Mouse (Mus musculus): ENCODE results near the gene Zmynd8. TPM values are rescaled to one million over a fixed set of nuclear protein-coding genes. Genes with fewer than 3 reads are reported as not detected.

The Zmynd8 gene
- polyA plus RNA-seq, 1 experiment: 29.8 TPM

- no peak for TF ChIP-seq POLR2A (IDR thresholded peaks at IDR 0.05; ENCODE audit: borderline replicate concordance, extremely low read depth, low read depth, low read length)
- WGBS: 78% methylated on average over 7 of the region's 7 CpGs
- no peak overlapping the region for H3K4me3 ChIP-seq (replicated peaks; ENCODE audit: extremely low read depth, low read depth, low read length)
- no peak for DNase-seq
- H3K4me1 ChIP-seq (ENCODE audit: control insufficient read depth, insufficient read depth, low read length): peaks cover 36% of the 10 kb centered on the region
Measured at GRCm38 (mm10) chr2:165889266-165889665, 9.6 kb downstream of the Zmynd8 start.

- WGBS: 33% methylated on average over 3 of the region's 3 CpGs
Measured at GRCm38 (mm10) chr2:165888813-165889221, 10.0 kb downstream of the Zmynd8 start.

GRCm38 (mm10) chr2:165888396-165888795, 10.4 kb downstream of the Zmynd8 start:
- Histone ChIP-seq H3K4me1 (ENCODE audit: control insufficient read depth, insufficient read depth, low read length) (peaks cover 42% of the 10 kb centered on the region), H3K4me3 (replicated peaks; ENCODE audit: extremely low read depth, low read depth, low read length) (no peak overlapping the region)
- WGBS: 28% methylated on average over 13 of the region's 13 CpGs
- no peak for TF ChIP-seq POLR2A (IDR thresholded peaks at IDR 0.05; ENCODE audit: borderline replicate concordance, extremely low read depth, low read depth, low read length)
- TF ChIP-seq CTCF (IDR thresholded peaks at IDR 0.05; ENCODE audit: insufficient read depth, low read length): no peak
- DNase-seq: peak; percentile 66

More at GRCm38 (mm10) chr2:165888813-165889221, 10.0 kb downstream of the Zmynd8 start:
- H3K4me1 ChIP-seq (ENCODE audit: control insufficient read depth, insufficient read depth, low read length): peaks cover 41% of the 10 kb centered on the region
- TF ChIP-seq CTCF (IDR thresholded peaks at IDR 0.05; ENCODE audit: insufficient read depth, low read length) (no peak), POLR2A (IDR thresholded peaks at IDR 0.05; ENCODE audit: borderline replicate concordance, extremely low read depth, low read depth, low read length) (no peak)
- H3K4me3 ChIP-seq (replicated peaks; ENCODE audit: extremely low read depth, low read depth, low read length): no peak overlapping the region
- DNase-seq: no peak

GRCm38 (mm10) chr2:165886857-165887628, 11.8 kb downstream of the Zmynd8 start:
- peaks cover 53% of the 10 kb centered on the region for H3K4me1 ChIP-seq (ENCODE audit: control insufficient read depth, insufficient read depth, low read length)
- no peak for TF ChIP-seq CTCF (IDR thresholded peaks at IDR 0.05; ENCODE audit: insufficient read depth, low read length)
- TF ChIP-seq POLR2A (IDR thresholded peaks at IDR 0.05; ENCODE audit: borderline replicate concordance, extremely low read depth, low read depth, low read length): no peak
- H3K4me3 ChIP-seq (replicated peaks; ENCODE audit: extremely low read depth, low read depth, low read length): no peak overlapping the region
- 49% methylated on average over 25 of the region's 25 CpGs for WGBS
- DNase-seq: no peak

- TF ChIP-seq CTCF (IDR thresholded peaks at IDR 0.05; ENCODE audit: insufficient read depth, low read length): no peak
- no peak for TF ChIP-seq POLR2A (IDR thresholded peaks at IDR 0.05; ENCODE audit: borderline replicate concordance, extremely low read depth, low read depth, low read length)
- no peak for DNase-seq
- WGBS: 18% methylated on average over 3 of the region's 3 CpGs
Measured at GRCm38 (mm10) chr2:165886482-165886856, 12.3 kb downstream of the Zmynd8 start.

DNA sequence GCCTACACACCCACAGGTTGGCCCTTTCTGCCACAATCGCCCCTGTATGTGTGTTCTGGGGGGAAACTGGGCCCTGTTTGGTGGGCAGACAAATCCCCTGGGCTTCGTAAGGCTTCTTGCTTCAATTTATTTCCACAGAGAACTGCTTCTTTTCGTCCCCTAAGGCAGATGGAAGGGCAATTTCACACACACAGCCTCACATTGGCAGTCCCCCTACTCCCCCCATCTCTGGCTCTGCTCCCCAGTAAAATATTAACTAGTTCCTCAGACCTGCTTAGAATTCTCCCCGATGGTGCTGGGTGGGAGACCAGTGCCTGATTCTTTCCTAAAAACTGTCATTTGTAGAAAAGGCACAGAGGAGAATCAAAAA, 12.9 kb downstream of the Zmynd8 start:
- H3K4me3 ChIP-seq (replicated peaks; ENCODE audit: extremely low read depth, low read depth, low read length): no peak overlapping the region
- no peak for DNase-seq
- WGBS: 47% methylated on average over 4 of the region's 4 CpGs
- TF ChIP-seq CTCF (IDR thresholded peaks at IDR 0.05; ENCODE audit: insufficient read depth, low read length) (no peak), POLR2A (IDR thresholded peaks at IDR 0.05; ENCODE audit: borderline replicate concordance, extremely low read depth, low read depth, low read length) (no peak)
- H3K4me1 ChIP-seq (ENCODE audit: control insufficient read depth, insufficient read depth, low read length): peaks cover 59% of the 10 kb centered on the region

More at GRCm38 (mm10) chr2:165886482-165886856, 12.3 kb downstream of the Zmynd8 start:
- Histone ChIP-seq H3K4me1 (ENCODE audit: control insufficient read depth, insufficient read depth, low read length) (peaks cover 56% of the 10 kb centered on the region), H3K4me3 (replicated peaks; ENCODE audit: extremely low read depth, low read depth, low read length) (no peak overlapping the region)

DNA sequence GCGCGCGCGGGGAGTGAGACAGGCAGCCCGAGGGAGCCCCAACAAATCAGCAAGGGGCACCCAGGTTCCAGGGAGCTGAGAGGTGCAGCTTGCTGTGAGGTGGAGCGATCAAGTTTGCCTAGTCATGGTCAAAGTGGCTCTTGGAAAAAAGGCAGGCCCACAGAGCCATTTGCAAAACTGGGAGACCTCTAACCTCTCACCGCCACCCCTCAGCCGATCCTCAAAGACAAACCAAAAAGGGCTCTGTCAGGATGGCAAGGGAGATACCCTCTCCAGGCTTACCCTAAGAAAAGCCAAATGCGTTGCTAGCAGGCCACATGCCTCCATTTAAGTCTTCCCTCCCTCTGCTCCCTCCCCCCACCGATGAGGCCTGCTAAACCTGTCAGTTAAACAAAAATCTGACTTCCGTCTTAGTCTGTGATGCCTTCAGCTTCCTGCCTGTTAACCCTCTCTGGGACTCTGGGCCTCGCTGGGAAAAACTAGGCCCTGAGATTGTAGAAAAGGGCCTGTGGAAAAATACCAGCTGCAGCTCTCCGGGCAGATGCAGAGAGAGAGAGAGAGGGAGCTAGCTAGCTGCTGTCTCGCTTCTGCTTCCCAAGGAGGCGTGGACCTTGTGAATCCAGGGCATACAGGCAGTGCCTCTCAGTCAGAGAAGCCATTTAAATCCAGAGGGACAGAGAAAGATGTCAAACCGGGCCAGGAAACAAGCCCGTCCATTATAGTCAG, 13.4 kb downstream of the Zmynd8 start:
- 12% methylated on average over 17 of the region's 17 CpGs for WGBS
- 0 out of 2 replicates have a peak, but pooled peaks have one; percentile 29 for TF ChIP-seq POLR2A (IDR thresholded peaks at IDR 0.05; ENCODE audit: borderline replicate concordance, extremely low read depth, low read depth, low read length)
- no peak for TF ChIP-seq CTCF (IDR thresholded peaks at IDR 0.05; ENCODE audit: insufficient read depth, low read length)
- Histone ChIP-seq H3K4me1 (ENCODE audit: control insufficient read depth, insufficient read depth, low read length) (peaks cover 65% of the 10 kb centered on the region), H3K4me3 (replicated peaks; ENCODE audit: extremely low read depth, low read depth, low read length) (no peak overlapping the region)
- peak; percentile 63 for DNase-seq

DNA sequence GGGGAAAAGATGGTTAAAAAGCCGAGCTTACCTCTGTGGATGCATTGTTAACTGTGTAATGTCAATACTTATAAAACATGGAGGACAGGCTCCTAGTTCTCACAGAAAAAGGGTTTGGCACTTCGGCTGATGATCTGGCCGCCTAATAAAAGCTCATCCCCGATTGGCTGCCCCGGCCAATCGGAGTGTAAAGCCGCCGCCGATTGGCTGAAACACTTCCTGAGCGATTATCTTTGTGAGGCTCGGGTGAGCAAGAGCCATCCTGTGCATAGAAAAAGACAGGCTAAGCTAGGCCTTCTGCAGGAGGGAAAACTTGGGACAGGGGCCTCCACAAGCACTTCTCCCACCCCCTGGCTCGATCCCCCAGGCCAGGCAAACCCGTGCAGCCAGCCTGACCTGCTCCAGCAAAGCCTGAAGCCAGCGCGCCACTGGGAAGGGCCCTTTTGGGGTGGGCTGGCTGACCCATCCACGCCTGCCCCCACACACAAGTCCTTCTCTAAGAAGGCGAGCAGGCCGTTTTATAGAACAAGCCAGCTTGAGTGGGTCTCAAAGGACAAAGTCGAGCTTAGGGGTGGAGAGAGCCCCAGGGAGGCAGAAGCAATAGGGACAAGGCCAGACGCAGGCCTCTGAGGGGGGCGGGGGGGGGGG, 14.1 kb downstream of the Zmynd8 start:
- peak; percentile 98 for DNase-seq
- 8% methylated on average over 21 of the region's 21 CpGs for WGBS
- no peak for TF ChIP-seq CTCF (IDR thresholded peaks at IDR 0.05; ENCODE audit: insufficient read depth, low read length)
- peak; percentile 35; the same call in 1 of the 2 replicates for TF ChIP-seq POLR2A (IDR thresholded peaks at IDR 0.05; ENCODE audit: borderline replicate concordance, extremely low read depth, low read depth, low read length)
- Histone ChIP-seq H3K4me3 (replicated peaks; ENCODE audit: extremely low read depth, low read depth, low read length) (peak overlapping the region; percentile 45), H3K4me1 (ENCODE audit: control insufficient read depth, insufficient read depth, low read length) (peaks cover 71% of the 10 kb centered on the region)

GRCm38 (mm10) chr2:165883846-165884576, 14.8 kb downstream of the Zmynd8 start:
- peak; percentile 64; the same call in 1 of the 2 replicates for TF ChIP-seq POLR2A (IDR thresholded peaks at IDR 0.05; ENCODE audit: borderline replicate concordance, extremely low read depth, low read depth, low read length)
- TF ChIP-seq CTCF (IDR thresholded peaks at IDR 0.05; ENCODE audit: insufficient read depth, low read length): no peak
- 6% methylated on average over 11 of the region's 11 CpGs for WGBS
- peaks cover 70% of the 10 kb centered on the region for H3K4me1 ChIP-seq (ENCODE audit: control insufficient read depth, insufficient read depth, low read length)
- peak; percentile 68 for DNase-seq
- H3K4me3 ChIP-seq (replicated peaks; ENCODE audit: extremely low read depth, low read depth, low read length): peak overlapping the region; percentile 45
